Mouse (Mus musculus) embryonic fibroblast, embryonic 13.5 days (primary cell): ENCODE data around the gene Klhl22. TPM values are rescaled to one million over a fixed set of nuclear protein-coding genes. Genes with fewer than 3 reads are reported as not detected.

Experiments used
- H3K27ac ChIP-seq: 2 replicates; pipeline ENCODE4 v1.5.1; 2012; ENCODE audit warnings: low read length, control low read depth, inconsistent platforms; ENCODE audit not compliant: insufficient read depth
- H3K4me1 ChIP-seq: 2 replicates; pipeline ENCODE4 v1.6.1; 2011; ENCODE audit warnings: low read length; ENCODE audit not compliant: control insufficient read depth, insufficient read depth
- H3K4me3 ChIP-seq: 2 replicates; pipeline ENCODE4 v1.5.1; 2011; ENCODE audit warnings: mild to moderate bottlenecking, control low read depth, low read length; ENCODE audit not compliant: insufficient read depth
- CTCF ChIP-seq: IDR thresholded peaks from 2 replicates; pipeline ENCODE4 v1.5.1; 2011; ENCODE audit warnings: mild to moderate bottlenecking, control low read depth, low read length, moderate library complexity, borderline replicate concordance; ENCODE audit not compliant: insufficient read depth
- POLR2A ChIP-seq: IDR thresholded peaks from 2 replicates; pipeline ENCODE4 v1.6.1; 2011; ENCODE audit warnings: low read depth, mild to moderate bottlenecking, control low read depth, low read length, moderate library complexity
- polyA plus RNA-seq: library from polyadenylated mRNA; stranded (reverse); fragments of >200 nt; gene quantifications from 2 replicates; pipeline ENCODE4 v1.2.4, GENCODE M21; 2011; ENCODE audit warnings: low read depth; ENCODE audit not compliant: missing spikeins, insufficient read length

Klhl22 gene
- polyA plus RNA-seq, 1 experiment = 63.8 TPM

GRCm38 (mm10) chr16:17828867-17829266 lies 69.4 kb downstream of the Klhl22 start:
- Histone ChIP-seq H3K4me3 (no peak overlapping the region), H3K4me1 (no peaks in the 10 kb centered on the region), H3K27ac (no peak overlapping the region)
- TF ChIP-seq POLR2A (no peak), CTCF (no peak)

- no peak for TF ChIP-seq POLR2A
- Histone ChIP-seq H3K4me1 (0 out of 2 replicates have a peak, but pooled peaks cover 5% of the 10 kb centered on the region), H3K4me3 (no peak overlapping the region), H3K27ac (no peak overlapping the region)
Measured at GRCm38 (mm10) chr16:17830385-17831178, 71.2 kb downstream of the Klhl22 start.

GRCm38 (mm10) chr16:17831781-17832180 lies 72.4 kb downstream of the Klhl22 start:
- TF ChIP-seq POLR2A = no peak
- peak; percentile 88; the same call in 1 of the 2 replicates for TF ChIP-seq CTCF
- no peak overlapping the region for H3K4me3 ChIP-seq
- no peak overlapping the region for H3K27ac ChIP-seq
- H3K4me1 ChIP-seq = 0 out of 2 replicates have a peak, but pooled peaks cover 5% of the 10 kb centered on the region

GRCm38 (mm10) chr16:17832821-17833220 lies 73.4 kb downstream of the Klhl22 start, which contains the start of gene B830017H08Rik:
Gene B830017H08Rik (plus strand): TSS chr16:17833121.
- Histone ChIP-seq H3K27ac (no peak within 1 kb of the TSS), H3K4me1 (0 out of 2 replicates have a peak, but pooled peaks cover 5% of the 10 kb centered on the region), H3K4me3 (peak within 1 kb of the TSS; percentile 22)
- TF ChIP-seq POLR2A (no peak), CTCF (no peak)

- TF ChIP-seq POLR2A = no peak
- no peak for TF ChIP-seq CTCF
- peak overlapping the region; percentile 22 for H3K4me3 ChIP-seq
- no peak overlapping the region for H3K27ac ChIP-seq
- 0 out of 2 replicates have a peak, but pooled peaks cover 5% of the 10 kb centered on the region for H3K4me1 ChIP-seq
Measured at GRCm38 (mm10) chr16:17833321-17833680, 73.9 kb downstream of the Klhl22 start.

GRCm38 (mm10) chr16:17833681-17834399 lies 74.4 kb downstream of the Klhl22 start:
- Histone ChIP-seq H3K4me1 (0 out of 2 replicates have a peak, but pooled peaks cover 5% of the 10 kb centered on the region), H3K4me3 (peak overlapping the region; percentile 22), H3K27ac (no peak overlapping the region)

GRCm38 (mm10) chr16:17834543-17834942 lies 75.1 kb downstream of the Klhl22 start:
- TF ChIP-seq POLR2A = no peak
- no peak for TF ChIP-seq CTCF
- 0 out of 2 replicates have a peak, but pooled peaks cover 5% of the 10 kb centered on the region for H3K4me1 ChIP-seq
- no peak overlapping the region for H3K4me3 ChIP-seq
- H3K27ac ChIP-seq = no peak overlapping the region

More at GRCm38 (mm10) chr16:17833681-17834399, 74.4 kb downstream of the Klhl22 start:
- TF ChIP-seq POLR2A (no peak), CTCF (no peak)

- no peak for TF ChIP-seq POLR2A
- TF ChIP-seq CTCF = no peak
- Histone ChIP-seq H3K4me3 (no peak overlapping the region), H3K4me1 (0 out of 2 replicates have a peak, but pooled peaks cover 5% of the 10 kb centered on the region), H3K27ac (no peak overlapping the region)
Measured at GRCm38 (mm10) chr16:17835481-17835880, 76.1 kb downstream of the Klhl22 start.

GRCm38 (mm10) chr16:17838051-17838450 lies 78.6 kb downstream of the Klhl22 start, which contains the start of gene Car15:
Gene Car15 (minus strand): TSS chr16:17838364.
- Histone ChIP-seq H3K4me1 (0 out of 2 replicates have a peak, but pooled peaks cover 5% of the 10 kb centered on the region), H3K27ac (no peak within 1 kb of the TSS), H3K4me3 (no peak within 1 kb of the TSS)
- TF ChIP-seq CTCF (no peak), POLR2A (no peak)

- H3K4me3 ChIP-seq = no peak overlapping the region
- H3K27ac ChIP-seq = no peak overlapping the region
- TF ChIP-seq CTCF = no peak
- TF ChIP-seq POLR2A = no peak
- H3K4me1 ChIP-seq = no peaks in the 10 kb centered on the region
Measured at GRCm38 (mm10) chr16:17839976-17840375, 80.6 kb downstream of the Klhl22 start.

GRCm38 (mm10) chr16:17842437-17842836 lies 83.0 kb downstream of the Klhl22 start:
- Histone ChIP-seq H3K4me1 (no peaks in the 10 kb centered on the region), H3K27ac (no peak overlapping the region), H3K4me3 (no peak overlapping the region)
- no peak for TF ChIP-seq CTCF

Other genes with a start within 250 kb of the Klhl22 start
- gene Thap7, start 228.5 kb upstream of the Klhl22 start, polyA plus RNA-seq = 23.8 and 27.0 TPM in 2 replicates
- gene Lrrc74b, start 198.4 kb upstream of the Klhl22 start, polyA plus RNA-seq = 0.25 TPM in 1 of 2 replicates, not detected in the other
- gene P2rx6, start 197.7 kb upstream of the Klhl22 start, polyA plus RNA-seq = 2.2 and 3.0 TPM in 2 replicates
- gene Slc7a4, start 176.4 kb upstream of the Klhl22 start, polyA plus RNA-seq = 2.1 and 2.2 TPM in 2 replicates
- 28.7 and 44.8 TPM in 2 replicates for gene Smpd4, start 140.3 kb upstream of the Klhl22 start, polyA plus RNA-seq
- gene Ccdc74a, start 113.1 kb upstream of the Klhl22 start, polyA plus RNA-seq = 7.1 and 9.7 TPM in 2 replicates
- 65.3 and 67.2 TPM in 2 replicates for gene Med15, start 26.7 kb upstream of the Klhl22 start, polyA plus RNA-seq
- 46.1 and 46.5 TPM in 2 replicates for gene Scarf2, start 37.7 kb downstream of the Klhl22 start, polyA plus RNA-seq
- not detected in 2 replicates for gene B830017H08Rik, start 73.5 kb downstream of the Klhl22 start, polyA plus RNA-seq
- 0.90 and 1.4 TPM in 2 replicates for gene Car15, start 78.7 kb downstream of the Klhl22 start, polyA plus RNA-seq
- 0.26 TPM in 1 of 2 replicates, not detected in the other for gene Gm20518, start 132.1 kb downstream of the Klhl22 start, polyA plus RNA-seq
- not detected in 2 replicates for gene Tssk1, start 134.6 kb downstream of the Klhl22 start, polyA plus RNA-seq
- 46.3 and 53.0 TPM in 2 replicates for gene Dgcr2, start 138.9 kb downstream of the Klhl22 start, polyA plus RNA-seq
- not detected in 2 replicates for gene Tssk2, start 139.0 kb downstream of the Klhl22 start, polyA plus RNA-seq
- gene Ess2, start 151.7 kb downstream of the Klhl22 start, polyA plus RNA-seq = 17.5 and 20.7 TPM in 2 replicates
- not detected in 2 replicates for gene Gsc2, start 155.4 kb downstream of the Klhl22 start, polyA plus RNA-seq
- gene Slc25a1, start 168.6 kb downstream of the Klhl22 start, polyA plus RNA-seq = 77.8 and 111 TPM in 2 replicates
- not detected in 2 replicates for gene Vpreb2, start 220.8 kb downstream of the Klhl22 start, polyA plus RNA-seq